ENCODE assay signal across 11 mouse cellular contexts in genomic region chr7:16475764-16476599, GRCm38 (mm10). TPM values are rescaled to one million over a fixed set of nuclear protein-coding genes. Genes with fewer than 3 reads are reported as not detected.
A peak's percentile ranks its signal among the peaks of the same experiment; 100 is the strongest.
DNase-seq lines count a peak whose midpoint lies in the region; ATAC-seq and TF ChIP-seq lines count a peak whose summit lies in the region.
"Had no signal": no experiment of that assay in that cellular context is flagged by ENCODE, and none has a peak within 500 bp of the region (broad histone marks: within the 10 kb centered on the region; RNA-seq: fewer than 3 reads in every experiment).

No protein-coding gene starts in this region.

- no peak for TF ChIP-seq CTCF in gastrocnemius, adult 2 months (IDR thresholded peaks at IDR 0.05)
- TF ChIP-seq CTCF in testis, adult 2 months (IDR thresholded peaks at IDR 0.05; ENCODE audit: control insufficient read depth, insufficient read depth, insufficient replicate concordance, low read depth, low read length), result no peak
- TF ChIP-seq CTCF in liver, embryonic 14.5 days (IDR thresholded peaks at IDR 0.05; ENCODE audit: low read depth), result no peak
- no peak for TF ChIP-seq CTCF in stomach, postnatal 0 days (IDR thresholded peaks at IDR 0.05; ENCODE audit: low read depth)

- H3K9me3 ChIP-seq in liver, embryonic 14.5 days (ENCODE audit: control insufficient read depth, low read length), result no peaks in the 10 kb centered on the region
- no peaks in the 10 kb centered on the region for H3K9me3 ChIP-seq in stomach, postnatal 0 days (ENCODE audit: control insufficient read depth, low read length)

- no peak for TF ChIP-seq EP300 in liver, embryonic 14.5 days (IDR thresholded peaks at IDR 0.05; ENCODE audit: low read depth)
- TF ChIP-seq EP300 in stomach, postnatal 0 days (optimal IDR thresholded peaks at IDR 0.05), result no peak

- WGBS in liver, embryonic 14.5 days (ENCODE audit: insufficient replicate concordance), result 3% methylated on average over 58 of the region's 59 CpGs
- whole genome bisulfite sequencing in stomach, postnatal 0 days, result 2% methylated on average over 30 of the region's 59 CpGs

- intact Hi-C loops in gastrocnemius, adult 2 months (cut with DNase I), result loop anchor here (10.0 kb wide), 1 partner anchor 249 kb away; the partner anchor contains the start of gene Ceacam9

- no peaks in the 10 kb centered on the region; the same call in 1 of the 2 replicates for H3K27me3 ChIP-seq in testis, adult 2 months (ENCODE audit: control insufficient read depth, insufficient read depth, low read length)
- H3K27me3 ChIP-seq in liver, embryonic 14.5 days (ENCODE audit: control insufficient read depth, insufficient read depth, low read length), result peaks cover 57% of the 10 kb centered on the region
- peaks cover 27% of the 10 kb centered on the region; the same call in 1 of the 2 replicates for H3K27me3 ChIP-seq in stomach, postnatal 0 days (ENCODE audit: control insufficient read depth, insufficient read depth, low read length)

- DNase-seq in gastrocnemius, adult 2 months, result no peak
- no peak for DNase-seq in gastrocnemius, postnatal 25 days
- no peak for DNase-seq in testis, postnatal 14 days (ENCODE audit: low spot score)
- DNase-seq in liver, embryonic 14.5 days (ENCODE audit: low read depth in 3 of 3, low spot score in 3 of 3), result no peak
- DNase-seq in stomach, postnatal 0 days (ENCODE audit: low spot score), result no peak
- DNase-seq in adrenal gland, adult 2 months, result no peak
- DNase-seq in lung, adult 18-20 months, result no peak
- DNase-seq: cerebellum, adult 9-10 months; kidney, adult 8-10 months; thymus, postnatal 14 days had no signal

- no peak overlapping the region for H3K27ac ChIP-seq in gastrocnemius, adult 2 months
- no peak overlapping the region for H3K27ac ChIP-seq in testis, adult 2 months (ENCODE audit: control insufficient read depth, insufficient read depth, low read depth, low read length)
- H3K27ac ChIP-seq in liver, embryonic 14.5 days, result no peak overlapping the region
- H3K27ac ChIP-seq in stomach, postnatal 0 days (replicated peaks), result no peak overlapping the region

- H3K9ac ChIP-seq in liver, embryonic 14.5 days (replicated peaks), result no peak overlapping the region
- no peak overlapping the region for H3K9ac ChIP-seq in stomach, postnatal 0 days (ENCODE audit: low read length)

- peaks cover 30% of the 10 kb centered on the region for H3K4me1 ChIP-seq in testis, adult 2 months (ENCODE audit: control insufficient read depth, insufficient read depth, low read length)
- no peaks in the 10 kb centered on the region for H3K4me1 ChIP-seq in liver, embryonic 14.5 days (replicated peaks; ENCODE audit: control insufficient read depth in 2 of 2, insufficient read depth in 2 of 2, low read length in 1 of 2)
- H3K4me1 ChIP-seq in stomach, postnatal 0 days (replicated peaks; ENCODE audit: control insufficient read depth, insufficient read depth), result no peaks in the 10 kb centered on the region

- no peak for TF ChIP-seq POLR2A in testis, adult 2 months (IDR thresholded peaks at IDR 0.05; ENCODE audit: control insufficient read depth, low read depth, low read length)

- no peaks in the 10 kb centered on the region for H3K36me3 ChIP-seq in testis, adult 2 months (ENCODE audit: control insufficient read depth, insufficient read depth, low read length)
- H3K36me3 ChIP-seq in liver, embryonic 14.5 days (replicated peaks; ENCODE audit: control insufficient read depth, insufficient read depth, low read depth), result no peaks in the 10 kb centered on the region
- no peaks in the 10 kb centered on the region for H3K36me3 ChIP-seq in stomach, postnatal 0 days (ENCODE audit: control insufficient read depth, insufficient read depth, low read length)

- ATAC-seq in liver, embryonic 14.5 days (ENCODE audit: insufficient read depth), result no peak
- ATAC-seq in stomach, postnatal 0 days (ENCODE audit: low FRiP score, low TSS enrichment), result 0 out of 2 replicates have a peak, but pooled peaks have one; percentile 24

- H3K4me3 ChIP-seq in gastrocnemius, adult 2 months, result peak overlapping the region; percentile 50
- H3K4me3 ChIP-seq in testis, adult 2 months (ENCODE audit: control insufficient read depth, low read depth, low read length), result peak overlapping the region; percentile 3
- H3K4me3 ChIP-seq in liver, embryonic 14.5 days (ENCODE audit: insufficient read depth in 1 of 2, low read depth in 2 of 2, low read length in 2 of 2), result no peak overlapping the region
- H3K4me3 ChIP-seq in stomach, postnatal 0 days (ENCODE audit: low read depth, low read length), result peak overlapping the region; percentile 21

- H3K4me2 ChIP-seq in liver, embryonic 14.5 days (ENCODE audit: low read depth), result peak overlapping the region; percentile 27
- peak overlapping the region; percentile 40 for H3K4me2 ChIP-seq in stomach, postnatal 0 days (replicated peaks; ENCODE audit: low read depth)

RNA-seq across cellular contexts. Expression of gene Npas1, which starts 1.5 kb away (rescaled TPM):
- total RNA-seq in gastrocnemius, adult 2 months (2021), result not detected
- total RNA-seq in gastrocnemius, postnatal 25 days (2021), result not detected
- polyA plus RNA-seq in testis, adult 2 months (2012; rRNA removed), result 0.72 and 1.4 TPM in 2 replicates
- polyA plus RNA-seq in liver, embryonic 14.5 days (2012; rRNA removed), result not detected in 2 replicates
- polyA plus RNA-seq in liver, embryonic 14.5 days (2014; fragmentation: Nextera tagmentation; extraction: Ambion mirVana), result not detected in 2 replicates
- 0.10 and 0.18 TPM in 2 replicates for polyA plus RNA-seq in stomach, postnatal 0 days (2015; fragmentation: Nextera tagmentation; extraction: Ambion mirVana)
- not detected for total RNA-seq in adrenal gland, adult 2 months (2021)
- not detected in 2 replicates for polyA plus RNA-seq in adrenal gland, adult 2 months (2012; rRNA removed)

RNA-seq across cellular contexts. Expression of gene Tmem160, which starts 23.4 kb away (rescaled TPM):
- total RNA-seq in gastrocnemius, adult 2 months (2021), result 10 to 100 TPM; 49.2 to 50.0 TPM
- total RNA-seq in gastrocnemius, postnatal 25 days (2021), result 10 to 100 TPM; 37.4 to 39.4 TPM
- polyA plus RNA-seq in testis, adult 2 months (2012; rRNA removed), result 3.5 and 5.6 TPM in 2 replicates
- polyA plus RNA-seq in liver, embryonic 14.5 days (2012; rRNA removed), result 21.5 and 23.6 TPM in 2 replicates
- polyA plus RNA-seq in liver, embryonic 14.5 days (2014; fragmentation: Nextera tagmentation; extraction: Ambion mirVana), result 34.5 and 36.9 TPM in 2 replicates
- polyA plus RNA-seq in stomach, postnatal 0 days (2015; fragmentation: Nextera tagmentation; extraction: Ambion mirVana), result 71.5 and 75.0 TPM in 2 replicates
- total RNA-seq in adrenal gland, adult 2 months (2021), result 10 to 100 TPM; 31.1 to 76.6 TPM
- 409 and 528 TPM in 2 replicates for polyA plus RNA-seq in adrenal gland, adult 2 months (2012; rRNA removed)

Comparison
In these comparisons a context has a peak if more than half of its experiments do, and no peak if none do; other contexts are left out.
1. H3K4me3 ChIP-seq: peak in gastrocnemius, adult 2 months (single experiment), testis, adult 2 months (single experiment) and stomach, postnatal 0 days (single experiment); none in liver, embryonic 14.5 days (0 of 2).